Mouse (Mus musculus) liver, embryonic 14.5 days (tissue): ENCODE measurements around the gene Usp13. TPM values are rescaled to one million over a fixed set of nuclear protein-coding genes. Genes with fewer than 3 reads are reported as not detected.

Source experiments
- ATAC-seq: fragments of 200-750 bp; cut with Nextera tagmentation; 2 replicates; pipeline ENCODE4 v1.8.0; 2017; ENCODE audit warnings: moderate number of reproducible peaks, mild to moderate bottlenecking, moderate library complexity; ENCODE audit not compliant: insufficient read depth
- DNase-seq, 3 experiments: peaks; one replicate each; pipeline ENCODE4 v3.0.0-alpha.2; 2012 to 2013; ENCODE audit warnings: low read depth in 3 of 3, low spot score in 3 of 3
- H3K27ac ChIP-seq: fragments of 300-500 bp; sonication (generic); 2 replicates; pipeline ENCODE4 v1.5.1; 2014; ENCODE audit warnings: moderate library complexity, mild to moderate bottlenecking, control low read depth, inconsistent platforms
- H3K27me3 ChIP-seq: fragments of 300-500 bp; sonication (generic); 2 replicates; pipeline ENCODE4 v1.6.1; 2014; ENCODE audit warnings: mild to moderate bottlenecking, low read length, moderate library complexity; ENCODE audit not compliant: control insufficient read depth, insufficient read depth
- H3K36me3 ChIP-seq: fragments of 300-500 bp; sonication (generic); replicated peaks from 2 replicates; pipeline ENCODE4 v1.6.1; 2014; ENCODE audit warnings: low read depth; ENCODE audit not compliant: control insufficient read depth, insufficient read depth
- H3K4me1 ChIP-seq, 2 experiments: fragments of 200-500 bp in 1 of 2; fragments of 300-500 bp in 1 of 2; sonication (generic) in 1 of 2; replicated peaks; 2 replicates each; pipeline ENCODE4 v1.6.1; 2012 to 2014; ENCODE audit warnings: antibody characterized with exemption in 1 of 2, inconsistent platforms in 1 of 2, low read length in 1 of 2; ENCODE audit not compliant: control insufficient read depth in 2 of 2, insufficient read depth in 2 of 2
- H3K4me2 ChIP-seq: fragments of 300-500 bp; sonication (generic); 2 replicates; pipeline ENCODE4 v1.6.1; 2014; ENCODE audit warnings: low read depth, mild to moderate bottlenecking, control low read depth, moderate library complexity
- H3K4me3 ChIP-seq, 2 experiments: fragments of 200-500 bp in 1 of 2; fragments of 300-500 bp in 1 of 2; sonication (generic) in 1 of 2; 2 replicates each; pipeline ENCODE4 v1.5.1; 2012 to 2014; ENCODE audit warnings: low read depth in 2 of 2, low read length in 2 of 2, mild to moderate bottlenecking in 2 of 2, control low read depth in 1 of 2, inconsistent platforms in 1 of 2, moderate library complexity in 1 of 2; ENCODE audit not compliant: insufficient read depth in 1 of 2
- H3K9ac ChIP-seq: fragments of 300-500 bp; sonication (generic); replicated peaks from 2 replicates; pipeline ENCODE4 v1.6.1; 2014; ENCODE audit warnings: mild to moderate bottlenecking, control low read depth, moderate library complexity
- H3K9me3 ChIP-seq: fragments of 300-500 bp; sonication (generic); 2 replicates; pipeline ENCODE4 v1.6.1; 2016; ENCODE audit warnings: low read length, mixed read lengths; ENCODE audit not compliant: control insufficient read depth
- CTCF ChIP-seq: IDR thresholded peaks from 2 replicates; pipeline ENCODE4 v1.5.1; 2016; ENCODE audit warnings: antibody characterized with exemption, low read depth, control low read depth
- EP300 ChIP-seq: IDR thresholded peaks from 2 replicates; pipeline ENCODE4 v1.6.1; 2016; ENCODE audit warnings: antibody characterized with exemption, low read depth
- WGBS: fragments of 180-500 bp; shearing (Covaris S2); extraction: QIAGEN DNeasy Blood & Tissue Kit; methylation state at CpG from one replicate; pipeline ENCODE4 v1.1.7; 2014; ENCODE audit not compliant: insufficient replicate concordance; 5-methylcytosine and 5-hydroxymethylcytosine counted together
- polyA plus RNA-seq, 2 experiments: library from polyadenylated mRNA; depleted of rRNA in 1 of 2; stranded (reverse) in 1 of 2; unstranded in 1 of 2; fragments of >200 nt; fragmentation: Nextera tagmentation in 1 of 2; extraction: Ambion mirVana in 1 of 2; gene quantifications; 2 replicates each; pipeline versions ENCODE4 v1.2.1 to v1.2.3; 2012 to 2014

Gene Usp13
- polyA plus RNA-seq, 2 experiments = 0.09 to 0.18 TPM

DNA sequence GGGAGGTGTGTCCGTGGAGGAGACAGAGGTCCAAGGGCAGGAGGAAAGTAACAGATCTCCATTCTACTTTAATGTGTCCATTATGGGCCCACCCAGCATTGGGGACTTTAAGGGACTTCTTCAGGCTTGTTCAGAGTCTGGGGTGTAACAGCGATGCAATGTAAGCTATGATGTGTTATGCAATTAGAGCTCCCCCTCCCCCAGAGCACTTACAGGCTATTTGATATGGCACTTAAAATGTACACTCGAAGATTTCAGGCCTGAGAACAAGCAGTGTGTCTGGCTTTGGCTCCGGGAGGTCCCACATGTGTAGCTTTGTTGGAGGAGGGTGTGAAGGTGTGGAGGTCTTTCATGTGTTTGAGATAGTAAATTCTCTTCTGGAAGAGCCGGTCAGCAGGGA lies 7.6 kb downstream of the Usp13 start:
- ATAC-seq = no peak
- 68% methylated on average over 5 of the region's 5 CpGs for WGBS
- Histone ChIP-seq H3K27ac (no peak overlapping the region), H3K4me2 (no peak overlapping the region), H3K9me3 (no peaks in the 10 kb centered on the region), H3K9ac (no peak overlapping the region), H3K36me3 (no peaks in the 10 kb centered on the region), H3K4me3 (no peak overlapping the region), H3K4me1 (no peaks in the 10 kb centered on the region), H3K27me3 (no peaks in the 10 kb centered on the region)
- TF ChIP-seq EP300 = no peak
- no peak for TF ChIP-seq CTCF
- no peak for DNase-seq

DNA sequence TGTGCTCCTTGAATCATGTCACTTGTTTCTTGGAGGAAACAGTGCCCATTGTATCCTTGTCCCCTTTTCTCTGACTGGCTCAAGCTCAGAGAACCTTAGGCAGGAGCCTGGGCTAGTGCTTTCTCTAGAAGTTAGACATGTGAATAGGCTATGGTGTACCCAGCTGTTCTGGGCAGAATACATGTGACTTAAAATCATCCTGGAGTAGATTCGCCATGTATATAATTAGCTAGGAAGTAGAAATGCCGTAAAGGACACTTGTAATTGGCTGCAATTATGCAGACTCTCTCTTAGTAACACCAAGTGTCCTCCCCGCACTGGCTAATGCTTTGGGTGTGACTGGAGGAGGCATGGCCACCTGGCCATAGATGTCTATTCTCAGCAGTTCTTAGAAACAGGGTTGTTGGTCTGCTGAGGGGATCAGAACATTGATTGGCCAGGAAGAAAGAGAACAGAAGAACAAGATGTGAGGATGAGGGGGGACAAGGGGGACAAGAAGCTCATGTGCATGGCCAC lies 8.7 kb downstream of the Usp13 start:
- DNase-seq (no peak), ATAC-seq (no peak)
- WGBS = 61% methylated on average over 3 of the region's 3 CpGs
- Histone ChIP-seq H3K9ac (no peak overlapping the region), H3K36me3 (no peaks in the 10 kb centered on the region), H3K4me1 (no peaks in the 10 kb centered on the region), H3K27me3 (no peaks in the 10 kb centered on the region), H3K4me3 (no peak overlapping the region), H3K27ac (no peak overlapping the region), H3K4me2 (no peak overlapping the region), H3K9me3 (no peaks in the 10 kb centered on the region)
- TF ChIP-seq EP300 (no peak), CTCF (no peak)

DNA sequence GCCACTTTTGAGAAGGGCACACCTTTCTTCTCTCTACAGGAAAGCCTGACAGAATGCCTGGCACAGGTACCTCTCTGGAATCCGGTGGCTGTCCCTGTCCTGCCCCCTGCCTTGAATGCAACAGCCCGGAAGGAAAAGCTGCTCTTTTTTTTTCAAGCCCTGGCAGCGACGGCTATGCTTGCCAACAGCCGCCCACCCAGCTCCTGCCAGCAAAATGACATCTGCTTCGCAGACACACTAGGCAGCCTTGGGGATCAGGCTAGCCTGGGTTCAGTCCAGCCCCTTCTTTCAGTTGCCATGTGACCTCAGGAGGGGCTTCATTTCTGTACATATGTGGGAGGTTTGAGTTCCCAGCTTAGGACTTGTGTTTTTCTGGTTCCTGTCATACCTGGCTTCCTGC lies 9.4 kb downstream of the Usp13 start:
- Histone ChIP-seq H3K36me3 (no peaks in the 10 kb centered on the region), H3K4me3 (no peak overlapping the region), H3K27ac (no peak overlapping the region), H3K4me1 (no peaks in the 10 kb centered on the region), H3K9ac (no peak overlapping the region), H3K4me2 (no peak overlapping the region), H3K27me3 (no peaks in the 10 kb centered on the region), H3K9me3 (no peaks in the 10 kb centered on the region)
- ATAC-seq (no peak), DNase-seq (no peak)
- no peak for TF ChIP-seq CTCF
- no peak for TF ChIP-seq EP300
- 69% methylated on average over 6 of the region's 6 CpGs for WGBS

DNA sequence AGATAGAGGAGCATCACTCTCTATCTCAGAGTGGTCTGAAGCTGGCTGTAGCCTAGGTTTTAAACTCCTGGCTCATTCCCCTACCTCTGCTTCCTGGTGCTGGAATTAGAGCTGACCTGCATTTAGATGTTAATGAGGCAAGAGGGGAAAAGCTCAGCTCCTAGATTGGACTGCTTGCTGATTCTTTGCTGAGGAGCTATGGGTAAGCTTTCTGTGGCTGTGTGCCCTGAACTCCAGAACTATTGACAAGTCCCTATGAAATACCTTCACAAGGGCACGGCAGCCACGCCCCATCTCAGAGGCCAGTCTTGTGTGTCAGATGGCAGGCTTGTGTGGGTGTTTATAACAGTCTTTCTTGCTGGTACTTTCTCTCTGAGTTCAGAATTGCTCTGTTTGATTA lies 16.5 kb downstream of the Usp13 start:
- ATAC-seq (no peak), DNase-seq (no peak)
- no peaks in the 10 kb centered on the region for H3K36me3 ChIP-seq
- TF ChIP-seq CTCF = no peak
- H3K27ac ChIP-seq = no peak overlapping the region
- no peak overlapping the region for H3K4me3 ChIP-seq
- H3K4me2 ChIP-seq = no peak overlapping the region
- no peaks in the 10 kb centered on the region for H3K9me3 ChIP-seq
- no peaks in the 10 kb centered on the region for H3K27me3 ChIP-seq
- no peak overlapping the region for H3K9ac ChIP-seq
- no peaks in the 10 kb centered on the region for H3K4me1 ChIP-seq
- 63% methylated on average over 2 of the region's 2 CpGs for WGBS

DNA sequence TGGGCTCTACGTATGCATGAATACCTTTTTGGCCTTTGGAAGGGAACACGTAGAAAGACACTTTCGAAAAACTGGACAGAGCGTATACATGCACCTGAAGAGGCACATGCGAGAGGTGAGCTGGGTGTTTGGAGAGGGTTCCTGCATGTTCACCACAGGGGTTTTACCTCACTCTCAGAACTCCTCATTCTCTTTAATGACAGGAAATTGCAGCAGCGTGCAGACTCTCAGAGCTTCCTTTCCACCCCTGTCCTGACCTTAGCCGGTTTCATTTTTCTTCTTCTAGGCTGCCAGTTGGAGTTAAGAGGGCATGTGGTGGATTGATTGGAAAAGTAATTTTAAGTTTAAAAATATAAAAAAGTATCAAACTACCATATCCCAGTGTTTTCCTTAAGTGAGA lies 20.5 kb downstream of the Usp13 start:
- DNase-seq = no peak
- no peaks in the 10 kb centered on the region for H3K4me1 ChIP-seq
- H3K36me3 ChIP-seq = no peaks in the 10 kb centered on the region
- no peak overlapping the region for H3K4me2 ChIP-seq
- no peak for ATAC-seq
- H3K9me3 ChIP-seq = no peaks in the 10 kb centered on the region
- TF ChIP-seq EP300 = no peak
- no peak for TF ChIP-seq CTCF
- 65% methylated on average over 7 of the region's 7 CpGs for WGBS
- no peak overlapping the region for H3K9ac ChIP-seq
- H3K4me3 ChIP-seq = no peak overlapping the region
- no peak overlapping the region for H3K27ac ChIP-seq
- no peaks in the 10 kb centered on the region for H3K27me3 ChIP-seq
